Mouse (Mus musculus): ENCODE data around the gene Tab1. TPM values are rescaled to one million over a fixed set of nuclear protein-coding genes. Genes with fewer than 3 reads are reported as not detected.

Tab1 gene
- polyA plus RNA-seq, 2 experiments, result 9.4 to 11.9 TPM

GRCm38 (mm10) chr15:80171286-80171685, 38.4 kb downstream of the Tab1 start:
- ATAC-seq (ENCODE audit: insufficient read depth), result no peak
- Histone ChIP-seq H3K4me2 (ENCODE audit: low read depth) (no peak overlapping the region), H3K9ac (replicated peaks) (no peak overlapping the region), H3K27me3 (ENCODE audit: control insufficient read depth, insufficient read depth, low read length) (peaks cover 45% of the 10 kb centered on the region), H3K27ac (no peak overlapping the region), H3K9me3 (ENCODE audit: control insufficient read depth, low read length) (no peaks in the 10 kb centered on the region), H3K4me1 (replicated peaks; ENCODE audit: control insufficient read depth in 2 of 2, insufficient read depth in 2 of 2, low read length in 1 of 2) (no peaks in the 10 kb centered on the region; a peak in 2 of 4 replicates), H3K36me3 (replicated peaks; ENCODE audit: control insufficient read depth, insufficient read depth, low read depth) (no peaks in the 10 kb centered on the region), H3K4me3 (ENCODE audit: insufficient read depth in 1 of 2, low read depth in 2 of 2, low read length in 2 of 2) (no peak overlapping the region)
- no peak for TF ChIP-seq CTCF (IDR thresholded peaks at IDR 0.05; ENCODE audit: low read depth)
- no peak for DNase-seq (ENCODE audit: low read depth in 3 of 3, low spot score in 3 of 3)
- 10% methylated on average over 8 of the region's 8 CpGs for WGBS (ENCODE audit: insufficient replicate concordance)

GRCm38 (mm10) chr15:80171791-80172190, 38.9 kb downstream of the Tab1 start:
- DNase-seq (ENCODE audit: low read depth in 3 of 3, low spot score in 3 of 3) (no peak), ATAC-seq (ENCODE audit: insufficient read depth) (no peak)
- TF ChIP-seq CTCF (IDR thresholded peaks at IDR 0.05; ENCODE audit: low read depth) (no peak), EP300 (IDR thresholded peaks at IDR 0.05; ENCODE audit: low read depth) (no peak)
- H3K4me3 ChIP-seq (ENCODE audit: insufficient read depth in 1 of 2, low read depth in 2 of 2, low read length in 2 of 2), result no peak overlapping the region
- H3K9me3 ChIP-seq (ENCODE audit: control insufficient read depth, low read length), result no peaks in the 10 kb centered on the region
- no peak overlapping the region for H3K27ac ChIP-seq
- no peaks in the 10 kb centered on the region; a peak in 2 of 4 replicates for H3K4me1 ChIP-seq (replicated peaks; ENCODE audit: control insufficient read depth in 2 of 2, insufficient read depth in 2 of 2, low read length in 1 of 2)
- peaks cover 46% of the 10 kb centered on the region for H3K27me3 ChIP-seq (ENCODE audit: control insufficient read depth, insufficient read depth, low read length)
- H3K4me2 ChIP-seq (ENCODE audit: low read depth), result no peak overlapping the region
- no peak overlapping the region for H3K9ac ChIP-seq (replicated peaks)
- 19% methylated on average over 6 of the region's 6 CpGs for WGBS (ENCODE audit: insufficient replicate concordance)
- no peaks in the 10 kb centered on the region for H3K36me3 ChIP-seq (replicated peaks; ENCODE audit: control insufficient read depth, insufficient read depth, low read depth)

GRCm38 (mm10) chr15:80173001-80173771, 40.3 kb downstream of the Tab1 start, which contains the start of gene Mgat3:
Mgat3 (plus strand) TSS chr15:80173721.
- TF ChIP-seq EP300 (IDR thresholded peaks at IDR 0.05; ENCODE audit: low read depth), result no peak
- TF ChIP-seq CTCF (IDR thresholded peaks at IDR 0.05; ENCODE audit: low read depth), result no peak
- H3K4me3 ChIP-seq (ENCODE audit: insufficient read depth in 1 of 2, low read depth in 2 of 2, low read length in 2 of 2), result peak within 1 kb of the TSS; percentile 47 to 56
- no peaks in the 10 kb centered on the region for H3K36me3 ChIP-seq (replicated peaks; ENCODE audit: control insufficient read depth, insufficient read depth, low read depth)
- no peak within 1 kb of the TSS; the same call in 1 of the 2 replicates for H3K9ac ChIP-seq (replicated peaks)
- DNase-seq (ENCODE audit: low read depth in 3 of 3, low spot score in 3 of 3) (no peak), ATAC-seq (ENCODE audit: insufficient read depth) (peak; percentile 39; the same call in 1 of the 2 replicates)
- H3K27ac ChIP-seq, result no peak within 1 kb of the TSS
- 5% methylated on average over 48 of the region's 85 CpGs for WGBS (ENCODE audit: insufficient replicate concordance)
- H3K4me2 ChIP-seq (ENCODE audit: low read depth), result peak within 1 kb of the TSS; percentile 56
- H3K4me1 ChIP-seq (replicated peaks; ENCODE audit: control insufficient read depth in 2 of 2, insufficient read depth in 2 of 2, low read length in 1 of 2), result no peaks in the 10 kb centered on the region; a peak in 2 of 4 replicates
- no peaks in the 10 kb centered on the region for H3K9me3 ChIP-seq (ENCODE audit: control insufficient read depth, low read length)
- peaks cover 46% of the 10 kb centered on the region for H3K27me3 ChIP-seq (ENCODE audit: control insufficient read depth, insufficient read depth, low read length)

GRCm38 (mm10) chr15:80173781-80174597, 41.1 kb downstream of the Tab1 start:
- H3K9me3 ChIP-seq (ENCODE audit: control insufficient read depth, low read length), result no peaks in the 10 kb centered on the region
- ATAC-seq (ENCODE audit: insufficient read depth) (no peak), DNase-seq (ENCODE audit: low read depth in 3 of 3, low spot score in 3 of 3) (no peak)
- H3K4me2 ChIP-seq (ENCODE audit: low read depth), result peak overlapping the region; percentile 56
- H3K36me3 ChIP-seq (replicated peaks; ENCODE audit: control insufficient read depth, insufficient read depth, low read depth), result no peaks in the 10 kb centered on the region
- no peak overlapping the region; the same call in 1 of the 2 replicates for H3K9ac ChIP-seq (replicated peaks)
- H3K27me3 ChIP-seq (ENCODE audit: control insufficient read depth, insufficient read depth, low read length), result peaks cover 46% of the 10 kb centered on the region
- no peak overlapping the region for H3K27ac ChIP-seq
- no peak for TF ChIP-seq EP300 (IDR thresholded peaks at IDR 0.05; ENCODE audit: low read depth)
- TF ChIP-seq CTCF (IDR thresholded peaks at IDR 0.05; ENCODE audit: low read depth), result no peak
- no peaks in the 10 kb centered on the region; a peak in 2 of 4 replicates for H3K4me1 ChIP-seq (replicated peaks; ENCODE audit: control insufficient read depth in 2 of 2, insufficient read depth in 2 of 2, low read length in 1 of 2)
- WGBS (ENCODE audit: insufficient replicate concordance), result 4% methylated on average over 54 of the region's 60 CpGs
- peak overlapping the region; percentile 47 to 56 for H3K4me3 ChIP-seq (ENCODE audit: insufficient read depth in 1 of 2, low read depth in 2 of 2, low read length in 2 of 2)

- Histone ChIP-seq H3K27ac (no peak overlapping the region), H3K4me2 (ENCODE audit: low read depth) (peak overlapping the region; percentile 56; the same call in 1 of the 2 replicates), H3K27me3 (ENCODE audit: control insufficient read depth, insufficient read depth, low read length) (peaks cover 46% of the 10 kb centered on the region), H3K4me3 (ENCODE audit: insufficient read depth in 1 of 2, low read depth in 2 of 2, low read length in 2 of 2) (no peak overlapping the region; a peak in 1 of 4 replicates), H3K9ac (replicated peaks) (no peak overlapping the region), H3K4me1 (replicated peaks; ENCODE audit: control insufficient read depth in 2 of 2, insufficient read depth in 2 of 2, low read length in 1 of 2) (no peaks in the 10 kb centered on the region; a peak in 2 of 4 replicates), H3K9me3 (ENCODE audit: control insufficient read depth, low read length) (no peaks in the 10 kb centered on the region), H3K36me3 (replicated peaks; ENCODE audit: control insufficient read depth, insufficient read depth, low read depth) (no peaks in the 10 kb centered on the region)
- WGBS (ENCODE audit: insufficient replicate concordance), result 17% methylated on average over 5 of the region's 5 CpGs
- DNase-seq (ENCODE audit: low read depth in 3 of 3, low spot score in 3 of 3), result no peak
- ATAC-seq (ENCODE audit: insufficient read depth), result no peak
- no peak for TF ChIP-seq EP300 (IDR thresholded peaks at IDR 0.05; ENCODE audit: low read depth)
- no peak for TF ChIP-seq CTCF (IDR thresholded peaks at IDR 0.05; ENCODE audit: low read depth)
Measured at GRCm38 (mm10) chr15:80174598-80174875, 41.6 kb downstream of the Tab1 start.

Data from liver, embryonic 14.5 days (tissue).